8 mouse cellular contexts compared by ENCODE assay signal in the genomic region with DNA sequence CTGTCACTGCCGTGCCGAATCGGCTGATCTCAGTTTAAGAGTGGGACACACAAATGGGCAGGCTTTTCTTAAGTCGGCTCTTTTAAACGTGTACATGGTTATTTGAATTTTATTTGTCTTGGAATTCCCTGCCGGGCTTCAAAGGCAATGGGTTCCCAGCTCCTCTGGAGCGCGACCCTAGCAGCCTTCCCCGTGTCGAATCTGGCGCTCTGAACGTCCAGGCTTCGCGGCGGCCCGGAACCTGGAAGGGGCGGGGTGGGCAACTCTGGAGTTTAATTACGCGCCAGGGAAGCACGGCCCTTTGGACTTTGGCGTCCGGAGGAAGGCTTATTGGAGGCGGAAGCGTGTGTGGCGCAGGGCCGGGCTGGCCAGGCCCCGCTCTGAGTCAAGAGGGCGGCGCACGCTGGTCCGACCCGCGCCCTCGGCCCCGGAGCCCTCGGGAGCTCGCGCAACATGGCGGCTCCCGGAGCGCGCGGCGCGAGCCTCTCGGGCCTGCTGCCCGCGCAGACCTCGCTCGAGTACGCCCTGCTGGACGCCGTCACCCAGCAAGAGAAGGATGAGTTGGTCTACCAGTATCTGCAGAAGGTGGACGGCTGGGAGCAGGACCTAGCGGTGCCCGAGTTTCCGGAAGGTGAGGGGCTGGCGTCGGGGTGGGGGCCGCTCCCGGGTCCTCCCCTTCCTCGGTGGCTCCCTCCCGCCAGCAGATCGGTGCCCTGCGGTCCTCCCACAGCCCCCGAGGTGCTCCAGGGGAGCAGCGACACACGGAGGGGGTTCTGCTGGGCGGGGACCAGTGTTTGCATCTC. TPM values are rescaled to one million over a fixed set of nuclear protein-coding genes. Genes with fewer than 3 reads are reported as not detected.
A peak's percentile ranks its signal among the peaks of the same experiment; 100 is the strongest.
DNase-seq lines count a peak whose midpoint lies in the region; ATAC-seq and TF ChIP-seq lines count a peak whose summit lies in the region.

A gene (plus strand): TSS at position 32 of the 803 bp plus-strand sequence.

- no peaks in the 10 kb centered on the region for H3K9me3 ChIP-seq in hindbrain, embryonic 11.5 days (ENCODE audit: control insufficient read depth, low read length)

- WGBS in hindbrain, embryonic 11.5 days: under 1% methylated on average over 65 of the region's 69 CpGs

- peak within 1 kb of the TSS; percentile 95 for H3K9ac ChIP-seq in hindbrain, embryonic 11.5 days (ENCODE audit: low read depth, low read length)

- peak within 1 kb of the TSS; percentile 64 for H3K4me2 ChIP-seq in hindbrain, embryonic 11.5 days (replicated peaks; ENCODE audit: low read depth, low read length)

- H3K27me3 ChIP-seq in Patski: no peaks in the 10 kb centered on the region
- no peaks in the 10 kb centered on the region for H3K27me3 ChIP-seq in hindbrain, embryonic 11.5 days (ENCODE audit: control insufficient read depth, insufficient read depth, low read length)

- peak within 1 kb of the TSS; percentile 89 for H3K27ac ChIP-seq in hindbrain, embryonic 11.5 days (ENCODE audit: low read depth, low read length)

- no peak for TF ChIP-seq CTCF in Patski (IDR thresholded peaks at IDR 0.05)

- DNase-seq in Patski (ENCODE audit: low read depth, low spot score): peak; percentile 53
- DNase-seq in cerebellum, postnatal 14 days: peak; percentile 85
- peak; percentile 51 to 74 for DNase-seq in frontal cortex, postnatal 10 days (ENCODE audit: low spot score in 2 of 2)
- peak; percentile 89 for DNase-seq in hindbrain, embryonic 11.5 days (ENCODE audit: low spot score)
- DNase-seq in layer of hippocampus, postnatal 10 days (ENCODE audit: low spot score in 2 of 2): peak; percentile 77 to 86
- peak; percentile 91 for DNase-seq in lung, postnatal 14 days
- DNase-seq in ovary, postnatal 36 days (ENCODE audit: low spot score): peak; percentile 85
- DNase-seq in thymus, postnatal 14 days: peak; percentile 81

- CTCF ChIA-PET in Patski (lab: Charles Lee): interaction anchor here (1.0 to 1.2 kb wide), 4 partner anchors 10 to 126 kb away, joined by 3 to 6 read pairs (median 4); no protein-coding TSS in a partner anchor

- H3K4me1 ChIP-seq in hindbrain, embryonic 11.5 days (replicated peaks; ENCODE audit: control insufficient read depth, insufficient read depth, low read length): peaks cover 3% of the 10 kb centered on the region

- peak; percentile 82 for ATAC-seq in Patski
- peak; percentile 89 for ATAC-seq in hindbrain, embryonic 11.5 days (ENCODE audit: low FRiP score)

- in situ Hi-C loops in Patski (cut with MboI; ENCODE audit: low pct_unique_long_range_greater_than_20kb): no loop called here

- H3K36me3 ChIP-seq in hindbrain, embryonic 11.5 days (ENCODE audit: control insufficient read depth, insufficient read depth, low read length): 0 out of 2 replicates have a peak, but pooled peaks cover 5% of the 10 kb centered on the region

- POLR2A ChIA-PET in Patski (lab: Charles Lee): interaction anchor here (0.6 to 2.2 kb wide), 7 partner anchors 17 to 338 kb away, joined by 3 to 10 read pairs (median 4); no protein-coding TSS in a partner anchor

- H3K4me3 ChIP-seq in hindbrain, embryonic 11.5 days (ENCODE audit: low read depth, low read length): peak within 1 kb of the TSS; percentile 78

RNA-seq across cellular contexts. Expression of the gene that starts here (rescaled TPM):
- polyA plus RNA-seq in Patski (2021): 18.4 TPM
- 12.9 and 14.4 TPM in 2 replicates for polyA plus RNA-seq in hindbrain, embryonic 11.5 days (2014; fragmentation: Nextera tagmentation; extraction: Ambion mirVana)
- total RNA-seq in layer of hippocampus, postnatal 10 days (2021): 10 to 100 TPM; 10.8 to 11.7 TPM

Comparison
In these comparisons a context has a peak if more than half of its experiments do, and no peak if none do; other contexts are left out.
1. Peak in every context shown above with its lines: DNase-seq, ATAC-seq, H3K4me3 ChIP-seq and H3K27ac ChIP-seq.